Mouse (Mus musculus) hematopoietic stem cell, adult 5-6 weeks (primary cell): ENCODE measurements at regions not wholly inside any gene's neighbourhood (a gene's known extent, or its start where the extent isn't known, plus 50 kb on each side); places are given as distances from the start of the nearest gene placed in this dataset.

Source experiments
- ATAC-seq, 2 experiments: fragments of 125-278 bp in 1 of 2; replicated peaks in 1 of 2; 2 replicates each; pipeline ENCODE4 v1.8.0; 2016 to 2017; ENCODE audit warnings: inconsistent platforms in 2 of 2, mild to moderate bottlenecking in 2 of 2, moderate number of reproducible peaks in 2 of 2, low read depth in 1 of 2, moderate TSS enrichment in 1 of 2; ENCODE audit not compliant: low FRiP score in 2 of 2, poor library complexity in 2 of 2, severe bottlenecking in 2 of 2, insufficient read depth in 1 of 2, low TSS enrichment in 1 of 2

- no peak for ATAC-seq
Measured at GRCm38 (mm10) chr4:120339371-120339770, 52.2 kb upstream of the Foxo6 start.

GRCm38 (mm10) chr4:120340686-120341085, 53.5 kb upstream of the Foxo6 start:
- no peak for ATAC-seq

GRCm38 (mm10) chr4:120341933-120342332, 54.8 kb upstream of the Foxo6 start:
- ATAC-seq: peak in 1 of 2 experiments; percentile 69; a peak in 2 of 4 replicates

- peak in 1 of 2 experiments; percentile 40; a peak in 1 of 4 replicates for ATAC-seq
Measured at GRCm38 (mm10) chr4:120342658-120343057, 55.5 kb upstream of the Foxo6 start.

- no peak for ATAC-seq
Measured at GRCm38 (mm10) chr4:120345676-120346465, 58.7 kb upstream of the Foxo6 start.

GRCm38 (mm10) chr4:120349841-120350240, 55.2 kb upstream of the Scmh1 start:
- ATAC-seq: no peak

- ATAC-seq: no peak
Measured at GRCm38 (mm10) chr4:120353784-120354183, 51.3 kb upstream of the Scmh1 start.
